Mouse (Mus musculus) embryonic fibroblast, embryonic 13.5 days (primary cell): ENCODE measurements around the gene Atp1a3. TPM values are rescaled to one million over a fixed set of nuclear protein-coding genes. Genes with fewer than 3 reads are reported as not detected.

Experiments used
- H3K27ac ChIP-seq: 2 replicates; pipeline ENCODE4 v1.5.1; 2012; ENCODE audit warnings: low read length, control low read depth, inconsistent platforms; ENCODE audit not compliant: insufficient read depth
- H3K4me1 ChIP-seq: 2 replicates; pipeline ENCODE4 v1.6.1; 2011; ENCODE audit warnings: low read length; ENCODE audit not compliant: control insufficient read depth, insufficient read depth
- H3K4me3 ChIP-seq: 2 replicates; pipeline ENCODE4 v1.5.1; 2011; ENCODE audit warnings: mild to moderate bottlenecking, control low read depth, low read length; ENCODE audit not compliant: insufficient read depth
- CTCF ChIP-seq: IDR thresholded peaks from 2 replicates; pipeline ENCODE4 v1.5.1; 2011; ENCODE audit warnings: mild to moderate bottlenecking, control low read depth, low read length, moderate library complexity, borderline replicate concordance; ENCODE audit not compliant: insufficient read depth
- POLR2A ChIP-seq: IDR thresholded peaks from 2 replicates; pipeline ENCODE4 v1.6.1; 2011; ENCODE audit warnings: low read depth, mild to moderate bottlenecking, control low read depth, low read length, moderate library complexity
- polyA plus RNA-seq: library from polyadenylated mRNA; stranded (reverse); fragments of >200 nt; gene quantifications from 2 replicates; pipeline ENCODE4 v1.2.4, GENCODE M21; 2011; ENCODE audit warnings: low read depth; ENCODE audit not compliant: missing spikeins, insufficient read length

The Atp1a3 gene
- polyA plus RNA-seq, 1 experiment: 0.19 TPM

- TF ChIP-seq CTCF (no peak), POLR2A (no peak)
- no peak overlapping the region for H3K27ac ChIP-seq
- H3K4me1 ChIP-seq: no peaks in the 10 kb centered on the region
- no peak overlapping the region for H3K4me3 ChIP-seq
Observed at GRCm38 (mm10) chr7:25026452-25026851, 20.7 kb upstream of the Atp1a3 start.

GRCm38 (mm10) chr7:25025855-25026439 is 20.2 kb upstream of the Atp1a3 start:
- H3K27ac ChIP-seq: no peak overlapping the region
- H3K4me1 ChIP-seq: no peaks in the 10 kb centered on the region
- TF ChIP-seq CTCF (no peak), POLR2A (no peak)
- no peak overlapping the region for H3K4me3 ChIP-seq

GRCm38 (mm10) chr7:25011592-25011991 is 5.8 kb upstream of the Atp1a3 start:
- TF ChIP-seq POLR2A: no peak
- no peak for TF ChIP-seq CTCF
- no peaks in the 10 kb centered on the region for H3K4me1 ChIP-seq
- H3K27ac ChIP-seq: no peak overlapping the region
- H3K4me3 ChIP-seq: no peak overlapping the region

- no peaks in the 10 kb centered on the region for H3K4me1 ChIP-seq
- H3K4me3 ChIP-seq: no peak overlapping the region
- H3K27ac ChIP-seq: no peak overlapping the region
- no peak for TF ChIP-seq POLR2A
- TF ChIP-seq CTCF: peak; percentile 58; the same call in 1 of the 2 replicates
Observed at GRCm38 (mm10) chr7:25010090-25010913, 4.5 kb upstream of the Atp1a3 start.

GRCm38 (mm10) chr7:25009099-25009700 is 3.4 kb upstream of the Atp1a3 start:
- H3K4me3 ChIP-seq: no peak overlapping the region
- H3K27ac ChIP-seq: no peak overlapping the region
- no peaks in the 10 kb centered on the region for H3K4me1 ChIP-seq
- TF ChIP-seq CTCF: no peak
- TF ChIP-seq POLR2A: no peak

GRCm38 (mm10) chr7:25008635-25009034 is 2.9 kb upstream of the Atp1a3 start:
- Histone ChIP-seq H3K4me1 (no peaks in the 10 kb centered on the region), H3K27ac (no peak overlapping the region), H3K4me3 (no peak overlapping the region)
- TF ChIP-seq POLR2A (no peak), CTCF (no peak)

- no peak for TF ChIP-seq CTCF
- TF ChIP-seq POLR2A: no peak
- no peaks in the 10 kb centered on the region for H3K4me1 ChIP-seq
- H3K27ac ChIP-seq: no peak overlapping the region
- no peak overlapping the region for H3K4me3 ChIP-seq
Observed at GRCm38 (mm10) chr7:25007609-25008374, 2.0 kb upstream of the Atp1a3 start.

GRCm38 (mm10) chr7:25006586-25007364 is 1.0 kb upstream of the Atp1a3 start:
- Histone ChIP-seq H3K27ac (no peak overlapping the region), H3K4me3 (no peak overlapping the region), H3K4me1 (no peaks in the 10 kb centered on the region)
- no peak for TF ChIP-seq POLR2A
- TF ChIP-seq CTCF: no peak

GRCm38 (mm10) chr7:25006171-25006570 is 413 bp upstream of the Atp1a3 start:
- TF ChIP-seq CTCF (no peak), POLR2A (no peak)
- Histone ChIP-seq H3K27ac (no peak overlapping the region), H3K4me3 (no peak overlapping the region), H3K4me1 (no peaks in the 10 kb centered on the region)
